Mouse (Mus musculus) liver, adult 2 months (tissue): ENCODE measurements around the gene Gm45618.

Experiments
- CTCF ChIP-seq: fragments of 200-500 bp; IDR thresholded peaks from 2 replicates; pipeline ENCODE4 v1.5.1; 2011; ENCODE audit warnings: low read depth, low read length, control low read depth
- POLR2A ChIP-seq: fragments of 200-500 bp; IDR thresholded peaks from 2 replicates; pipeline ENCODE4 v1.6.1; 2011; ENCODE audit warnings: low read length, control low read depth; ENCODE audit not compliant: insufficient read depth; ENCODE audit errors: extremely low read depth

- TF ChIP-seq CTCF (no peak), POLR2A (no peak)
Measured at GRCm38 (mm10) chr7:142071717-142072116, 48.8 kb downstream of the Gm45618 start.
